Mouse (Mus musculus) kidney, postnatal 0 days (tissue): ENCODE measurements around the gene Akap2. TPM values are rescaled to one million over a fixed set of nuclear protein-coding genes. Genes with fewer than 3 reads are reported as not detected.

Experiments
- ATAC-seq: fragments of 200-750 bp; cut with Nextera tagmentation; replicated peaks from 2 replicates; pipeline ENCODE4 v1.8.0; 2017; ENCODE audit warnings: low read depth, moderate number of reproducible peaks, moderate TSS enrichment, moderate library complexity; ENCODE audit not compliant: low FRiP score
- DNase-seq: peaks from one replicate; pipeline ENCODE4 v3.0.0-alpha.2; 2016; ENCODE audit warnings: low spot score
- H3K27ac ChIP-seq: fragments of 300-500 bp; sonication (generic); 2 replicates; pipeline ENCODE4 v1.5.1; 2014; ENCODE audit warnings: mild to moderate bottlenecking
- H3K27me3 ChIP-seq: fragments of 300-500 bp; sonication (generic); 2 replicates; pipeline ENCODE4 v1.6.1; 2014; ENCODE audit warnings: low read length, mixed read lengths; ENCODE audit not compliant: insufficient read depth
- H3K36me3 ChIP-seq: fragments of 300-500 bp; sonication (generic); 2 replicates; pipeline ENCODE4 v1.6.1; 2014; ENCODE audit warnings: low read length, mixed read lengths; ENCODE audit not compliant: insufficient read depth
- H3K4me1 ChIP-seq: fragments of 300-500 bp; sonication (generic); replicated peaks from 2 replicates; pipeline ENCODE4 v1.6.1; 2014; ENCODE audit warnings: antibody characterized with exemption, low read length, mixed read lengths; ENCODE audit not compliant: insufficient read depth
- H3K4me2 ChIP-seq: fragments of 300-500 bp; sonication (generic); 2 replicates; pipeline ENCODE4 v1.6.1; 2014; ENCODE audit warnings: mild to moderate bottlenecking, low read length, moderate library complexity, mixed read lengths
- H3K4me3 ChIP-seq: fragments of 300-500 bp; sonication (generic); replicated peaks from 2 replicates; pipeline ENCODE4 v1.5.1; 2014; ENCODE audit warnings: low read depth, low read length
- H3K9ac ChIP-seq: fragments of 300-500 bp; sonication (generic); 2 replicates; pipeline ENCODE4 v1.6.1; 2014; ENCODE audit warnings: low read depth, low read length
- H3K9me3 ChIP-seq: fragments of 300-500 bp; sonication (generic); replicated peaks from 2 replicates; pipeline ENCODE4 v1.6.1; 2016; ENCODE audit warnings: low read length, inconsistent platforms, mixed read lengths
- CTCF ChIP-seq: IDR thresholded peaks from 2 replicates; pipeline ENCODE4 v1.5.1; 2016; ENCODE audit warnings: antibody characterized with exemption, low read depth, mild to moderate bottlenecking, moderate library complexity
- WGBS: fragments of 180-500 bp; shearing (Covaris S2); extraction: QIAGEN DNeasy Blood & Tissue Kit; methylation state at CpG from one replicate; pipeline ENCODE4 v1.1.7; 2014; 5-methylcytosine and 5-hydroxymethylcytosine counted together
- polyA plus RNA-seq: library from polyadenylated mRNA; unstranded; fragments of >200 nt; fragmentation: Nextera tagmentation; extraction: Ambion mirVana; gene quantifications from 2 replicates; pipeline ENCODE4 v1.2.1, GENCODE M21; 2015

The Akap2 gene
- polyA plus RNA-seq, 1 experiment from 2014 or later = 20.5 TPM

GRCm38 (mm10) chr4:57813576-57813945 is 96.1 kb downstream of the Akap2 start:
- H3K27me3 ChIP-seq = no peaks in the 10 kb centered on the region
- no peak overlapping the region for H3K9ac ChIP-seq
- 78% methylated on average over 4 of the region's 4 CpGs for WGBS
- H3K4me2 ChIP-seq = no peak overlapping the region
- H3K27ac ChIP-seq = peak overlapping the region; percentile 64
- no peaks in the 10 kb centered on the region for H3K36me3 ChIP-seq
- H3K9me3 ChIP-seq = no peaks in the 10 kb centered on the region
- DNase-seq = no peak
- no peak for TF ChIP-seq CTCF
- ATAC-seq = no peak
- no peak overlapping the region for H3K4me3 ChIP-seq
- H3K4me1 ChIP-seq = no peaks in the 10 kb centered on the region; the same call in 1 of the 2 replicates

GRCm38 (mm10) chr4:57815355-57815754 is 97.9 kb downstream of the Akap2 start:
- no peaks in the 10 kb centered on the region; the same call in 1 of the 2 replicates for H3K4me1 ChIP-seq
- no peak overlapping the region for H3K9ac ChIP-seq
- no peak for DNase-seq
- H3K27me3 ChIP-seq = no peaks in the 10 kb centered on the region
- H3K9me3 ChIP-seq = no peaks in the 10 kb centered on the region
- WGBS = 41% methylated on average over 2 of the region's 2 CpGs
- H3K36me3 ChIP-seq = no peaks in the 10 kb centered on the region
- H3K27ac ChIP-seq = no peak overlapping the region
- H3K4me3 ChIP-seq = no peak overlapping the region
- H3K4me2 ChIP-seq = no peak overlapping the region
- no peak for ATAC-seq
- no peak for TF ChIP-seq CTCF

- Histone ChIP-seq H3K4me3 (no peak overlapping the region), H3K4me2 (no peak overlapping the region), H3K4me1 (no peaks in the 10 kb centered on the region; the same call in 1 of the 2 replicates), H3K9me3 (no peaks in the 10 kb centered on the region), H3K9ac (no peak overlapping the region), H3K27ac (no peak overlapping the region), H3K36me3 (no peaks in the 10 kb centered on the region), H3K27me3 (no peaks in the 10 kb centered on the region)
- ATAC-seq (no peak), DNase-seq (no peak)
- WGBS = 91% methylated on average over 8 of the region's 8 CpGs
- no peak for TF ChIP-seq CTCF
Measured at GRCm38 (mm10) chr4:57816146-57816545, 98.7 kb downstream of the Akap2 start.

GRCm38 (mm10) chr4:57820839-57821374 is 103.5 kb downstream of the Akap2 start:
- no peak for DNase-seq
- peaks cover 13% of the 10 kb centered on the region; the same call in 1 of the 2 replicates for H3K4me1 ChIP-seq
- no peak for TF ChIP-seq CTCF
- ATAC-seq = no peak
- H3K27ac ChIP-seq = no peak overlapping the region
- no peak overlapping the region for H3K4me2 ChIP-seq
- H3K4me3 ChIP-seq = no peak overlapping the region
- H3K36me3 ChIP-seq = no peaks in the 10 kb centered on the region
- H3K9me3 ChIP-seq = no peaks in the 10 kb centered on the region
- WGBS = 76% methylated on average over 24 of the region's 24 CpGs
- no peak overlapping the region for H3K9ac ChIP-seq
- H3K27me3 ChIP-seq = no peaks in the 10 kb centered on the region

- Histone ChIP-seq H3K9ac (0 out of 2 replicates have a peak overlapping the region, but pooled peaks have one; percentile 15), H3K36me3 (no peaks in the 10 kb centered on the region), H3K27me3 (no peaks in the 10 kb centered on the region), H3K4me1 (peaks cover 13% of the 10 kb centered on the region; the same call in 1 of the 2 replicates), H3K9me3 (no peaks in the 10 kb centered on the region), H3K27ac (peak overlapping the region; percentile 58; the same call in 1 of the 2 replicates), H3K4me3 (no peak overlapping the region), H3K4me2 (peak overlapping the region; percentile 35)
- TF ChIP-seq CTCF = peak; percentile 32; the same call in 1 of the 2 replicates
- WGBS = 8% methylated on average over 11 of the region's 11 CpGs
- ATAC-seq = no peak
- DNase-seq = peak; percentile 53
Measured at GRCm38 (mm10) chr4:57821556-57822356, 104.3 kb downstream of the Akap2 start.

GRCm38 (mm10) chr4:57822641-57823040 is 105.2 kb downstream of the Akap2 start:
- no peak for TF ChIP-seq CTCF
- H3K9ac ChIP-seq = no peak overlapping the region
- no peak for DNase-seq
- H3K27ac ChIP-seq = no peak overlapping the region
- H3K4me3 ChIP-seq = no peak overlapping the region
- H3K4me1 ChIP-seq = peaks cover 13% of the 10 kb centered on the region; the same call in 1 of the 2 replicates
- no peaks in the 10 kb centered on the region for H3K27me3 ChIP-seq
- H3K9me3 ChIP-seq = no peaks in the 10 kb centered on the region
- 90% methylated on average over 5 of the region's 5 CpGs for WGBS
- no peak overlapping the region for H3K4me2 ChIP-seq
- no peaks in the 10 kb centered on the region for H3K36me3 ChIP-seq
- no peak for ATAC-seq
